Mouse (Mus musculus): ENCODE data around the gene Map3k4.
A peak's percentile ranks its signal among the peaks of the same experiment; 100 is the strongest.
"Not testable (repeated sequence)": the region's sequence is repeated elsewhere in the genome, so short reads cannot be mapped to it uniquely, and the experiment has no call there.

Gene Map3k4

GRCm38 (mm10) chr17:12304658-12305057 lies 13.9 kb downstream of the Map3k4 start:
- no peak for DNase-seq

GRCm38 (mm10) chr17:12300896-12301706 lies 17.5 kb downstream of the Map3k4 start:
- peak; percentile 84 for DNase-seq

GRCm38 (mm10) chr17:12300127-12300675 lies 18.4 kb downstream of the Map3k4 start:
- no peak for DNase-seq

GRCm38 (mm10) chr17:12299371-12299770 lies 19.2 kb downstream of the Map3k4 start:
- no peak for DNase-seq

- DNase-seq, result no peak
These were observed 20.6 kb downstream of the Map3k4 start for GRCm38 (mm10) chr17:12297978-12298377.

- no peak for DNase-seq
These were observed 21.3 kb downstream of the Map3k4 start for GRCm38 (mm10) chr17:12297292-12297691.

GRCm38 (mm10) chr17:12295926-12296325 lies 22.7 kb downstream of the Map3k4 start:
- DNase-seq, result not testable (repeated sequence)

GRCm38 (mm10) chr17:12294424-12294823 lies 24.2 kb downstream of the Map3k4 start:
- no peak for DNase-seq

- DNase-seq, result no peak
These were observed 25.0 kb downstream of the Map3k4 start for GRCm38 (mm10) chr17:12293571-12293970.

- no peak for DNase-seq
These were observed 25.7 kb downstream of the Map3k4 start for GRCm38 (mm10) chr17:12292877-12293276.

- no peak for DNase-seq
These were observed 26.2 kb downstream of the Map3k4 start for GRCm38 (mm10) chr17:12292356-12292755.

- DNase-seq, result no peak
These were observed 27.4 kb downstream of the Map3k4 start for GRCm38 (mm10) chr17:12291151-12291550.

GRCm38 (mm10) chr17:12290735-12291134 lies 27.9 kb downstream of the Map3k4 start:
- DNase-seq, result no peak

- DNase-seq, result not testable (repeated sequence)
These were observed 28.8 kb downstream of the Map3k4 start for GRCm38 (mm10) chr17:12289836-12290235.

GRCm38 (mm10) chr17:12288871-12289270 lies 29.7 kb downstream of the Map3k4 start:
- no peak for DNase-seq

GRCm38 (mm10) chr17:12279810-12280209 lies 38.8 kb downstream of the Map3k4 start:
- no peak for DNase-seq

- DNase-seq, result no peak
These were observed 40.5 kb downstream of the Map3k4 start for GRCm38 (mm10) chr17:12278073-12278472.

GRCm38 (mm10) chr17:12277297-12277696 lies 41.3 kb downstream of the Map3k4 start:
- DNase-seq, result no peak

GRCm38 (mm10) chr17:12276496-12277200 lies 41.9 kb downstream of the Map3k4 start:
- no peak for DNase-seq

GRCm38 (mm10) chr17:12275756-12276155 lies 42.8 kb downstream of the Map3k4 start:
- no peak for DNase-seq

GRCm38 (mm10) chr17:12273032-12273431 lies 45.6 kb downstream of the Map3k4 start:
- no peak for DNase-seq

- no peak for DNase-seq
These were observed 46.8 kb downstream of the Map3k4 start for GRCm38 (mm10) chr17:12271805-12272204.

- DNase-seq, result no peak
These were observed 50.1 kb downstream of the Map3k4 start for GRCm38 (mm10) chr17:12268538-12268937.

- no peak for DNase-seq
These were observed 50.5 kb downstream of the Map3k4 start for GRCm38 (mm10) chr17:12268091-12268490.
